Mouse (Mus musculus): ENCODE data around the gene Arsb. TPM values are rescaled to one million over a fixed set of nuclear protein-coding genes. Genes with fewer than 3 reads are reported as not detected.

Gene Arsb
- total RNA-seq, 4 experiments from 2014 or later, result 74.9 to 85.3 (median 78.2) TPM

- no peak for DNase-seq (ENCODE audit: low spot score in 2 of 2)
Measured at GRCm38 (mm10) chr13:93839721-93840120, 68.3 kb downstream of the Arsb start.

- no peak for DNase-seq (ENCODE audit: low spot score in 2 of 2)
Measured at GRCm38 (mm10) chr13:93840146-93840545, 68.7 kb downstream of the Arsb start.

GRCm38 (mm10) chr13:93846831-93847518 lies 75.5 kb downstream of the Arsb start:
- DNase-seq (ENCODE audit: low spot score in 2 of 2), result no peak

- DNase-seq (ENCODE audit: low spot score in 2 of 2), result no peak
Measured at GRCm38 (mm10) chr13:93847614-93848013, 76.2 kb downstream of the Arsb start.

- DNase-seq (ENCODE audit: low spot score in 2 of 2), result no peak
Measured at GRCm38 (mm10) chr13:93848615-93849014, 77.2 kb downstream of the Arsb start.

GRCm38 (mm10) chr13:93849751-93850355 lies 78.4 kb downstream of the Arsb start:
- no peak for DNase-seq (ENCODE audit: low spot score in 2 of 2)

GRCm38 (mm10) chr13:93850674-93851073 lies 79.2 kb downstream of the Arsb start:
- DNase-seq (ENCODE audit: low spot score in 2 of 2), result no peak

- no peak for DNase-seq (ENCODE audit: low spot score in 2 of 2)
Measured at GRCm38 (mm10) chr13:93852419-93853138, 81.1 kb downstream of the Arsb start.

GRCm38 (mm10) chr13:93853767-93854166 lies 82.3 kb downstream of the Arsb start:
- no peak for DNase-seq (ENCODE audit: low spot score in 2 of 2)

- DNase-seq (ENCODE audit: low spot score in 2 of 2), result no peak
Measured at GRCm38 (mm10) chr13:93854325-93854724, 82.9 kb downstream of the Arsb start.

- DNase-seq (ENCODE audit: low spot score in 2 of 2), result no peak
Measured at GRCm38 (mm10) chr13:93854966-93855562, 83.6 kb downstream of the Arsb start.

GRCm38 (mm10) chr13:93855701-93856183 lies 84.3 kb downstream of the Arsb start:
- no peak for DNase-seq (ENCODE audit: low spot score in 2 of 2)

- DNase-seq (ENCODE audit: low spot score in 2 of 2), result no peak
Measured at GRCm38 (mm10) chr13:93861211-93861610, 89.8 kb downstream of the Arsb start.

GRCm38 (mm10) chr13:93864066-93864740 lies 92.8 kb downstream of the Arsb start:
- DNase-seq (ENCODE audit: low spot score in 2 of 2), result no peak

- no peak for DNase-seq (ENCODE audit: low spot score in 2 of 2)
Measured at GRCm38 (mm10) chr13:93866638-93867037, 95.2 kb downstream of the Arsb start.

- peak in 1 of 2 experiments; percentile 16 for DNase-seq (ENCODE audit: low spot score in 2 of 2)
Measured at GRCm38 (mm10) chr13:93871681-93872080, 100.3 kb downstream of the Arsb start.

GRCm38 (mm10) chr13:93872591-93872990 lies 101.2 kb downstream of the Arsb start:
- DNase-seq (ENCODE audit: low spot score in 2 of 2), result no peak

GRCm38 (mm10) chr13:93877924-93878323 lies 106.5 kb downstream of the Arsb start:
- DNase-seq (ENCODE audit: low spot score in 2 of 2), result no peak

GRCm38 (mm10) chr13:93879426-93879825 lies 108.0 kb downstream of the Arsb start:
- DNase-seq (ENCODE audit: low spot score in 2 of 2), result no peak

GRCm38 (mm10) chr13:93882132-93882531 lies 110.7 kb downstream of the Arsb start:
- DNase-seq (ENCODE audit: low spot score in 2 of 2), result no peak

- DNase-seq (ENCODE audit: low spot score in 2 of 2), result no peak
Measured at GRCm38 (mm10) chr13:93886999-93887398, 115.6 kb downstream of the Arsb start.

All from left cerebral cortex, adult 8-10 months (tissue).